Mouse (Mus musculus): ENCODE results near the gene Ranbp10.

The Ranbp10 gene

DNA sequence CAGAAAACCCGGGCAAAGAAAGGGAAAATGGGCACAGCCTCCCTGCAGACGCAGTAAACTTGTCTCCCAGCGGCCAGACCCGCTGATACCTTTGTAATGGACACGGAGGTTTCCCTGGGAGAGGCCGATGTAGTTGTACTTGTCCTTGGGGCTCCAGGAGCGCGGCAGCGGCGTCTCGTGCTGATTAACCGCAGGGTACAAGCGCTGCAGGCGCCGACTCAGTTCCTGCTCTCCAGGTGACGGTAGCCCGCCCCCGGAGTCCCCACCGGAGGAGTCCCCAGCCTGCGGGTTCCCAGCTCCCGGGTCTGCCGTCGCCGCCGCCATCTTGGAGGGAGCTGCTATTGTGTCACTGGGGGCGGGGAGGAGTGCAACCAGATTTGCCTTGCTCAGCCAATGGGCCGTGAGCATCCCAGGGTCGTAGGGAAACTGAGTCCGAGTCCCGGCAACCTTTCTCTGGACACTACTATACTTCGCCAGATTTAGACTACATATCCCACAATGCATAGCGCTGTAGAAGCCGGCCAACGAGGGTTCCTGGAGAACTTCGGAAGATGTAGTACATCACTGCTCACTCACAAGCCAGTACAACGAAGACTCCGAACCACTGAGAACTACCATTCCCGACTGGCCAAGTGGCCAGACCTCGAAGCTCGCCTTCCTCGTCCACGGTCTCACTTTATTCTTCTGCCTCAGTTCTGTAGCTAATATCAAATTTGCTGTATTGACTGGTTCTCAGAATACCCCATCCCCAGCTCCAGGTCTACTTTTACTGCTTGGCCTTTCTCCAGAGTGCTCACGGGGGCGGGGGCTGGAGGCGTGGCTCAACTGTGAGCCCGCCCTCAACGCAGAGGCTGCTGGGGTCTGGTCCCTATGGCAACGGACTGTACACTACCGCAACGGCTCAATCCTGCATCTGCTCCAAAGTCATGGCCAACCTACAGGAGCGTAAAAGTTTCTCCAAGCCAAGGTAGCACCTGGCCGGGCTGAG lies at the start of gene Ranbp10, which contains the start of gene Tsnaxip1:
Gene Ranbp10 (minus strand): TSS at position 490 of the 988 bp plus-strand sequence.
Gene Tsnaxip1 (plus strand): TSS at position 871 of the 988 bp plus-strand sequence.
- in situ Hi-C loops (cut with MboI, MseI) = no loop called here

- in situ Hi-C loops (cut with MboI, MseI) = no loop called here
Measured at GRCm38 (mm10) chr8:105874301-105874700, 47.2 kb upstream of the Ranbp10 start.

DNA sequence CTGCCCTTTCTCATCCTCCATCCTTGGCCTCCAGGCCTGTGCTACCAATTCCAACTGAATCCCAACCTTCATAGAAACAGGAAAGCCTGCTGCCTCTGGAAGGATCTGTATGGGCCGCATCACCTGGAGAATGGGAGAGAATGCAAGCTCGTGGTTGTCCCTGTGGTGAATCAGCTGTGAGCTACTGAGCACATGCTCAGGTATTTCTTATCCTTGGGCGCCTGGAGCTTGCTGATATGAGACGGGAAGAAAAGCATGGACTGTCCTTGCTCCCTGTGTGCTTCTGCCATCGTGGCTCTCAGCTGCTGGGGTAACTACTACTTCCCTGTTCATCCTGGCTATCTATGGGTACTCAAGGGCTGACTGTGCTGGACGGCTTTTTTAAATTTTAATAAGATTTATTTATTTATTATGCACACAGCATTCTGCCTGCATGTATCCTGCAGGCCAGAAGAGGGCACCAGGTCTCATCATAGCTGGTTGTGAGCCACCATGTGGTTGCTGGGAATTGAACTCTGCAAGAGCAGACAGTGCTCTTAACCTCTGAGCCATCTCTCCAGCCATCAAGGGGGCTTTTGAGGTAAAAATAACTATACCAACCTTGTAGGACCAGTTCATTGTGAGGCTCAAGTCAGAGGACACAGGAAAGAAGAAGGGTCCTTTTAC lies 39.3 kb upstream of the Ranbp10 start:
- in situ Hi-C loops (cut with MboI, MseI) = no loop called here

DNA sequence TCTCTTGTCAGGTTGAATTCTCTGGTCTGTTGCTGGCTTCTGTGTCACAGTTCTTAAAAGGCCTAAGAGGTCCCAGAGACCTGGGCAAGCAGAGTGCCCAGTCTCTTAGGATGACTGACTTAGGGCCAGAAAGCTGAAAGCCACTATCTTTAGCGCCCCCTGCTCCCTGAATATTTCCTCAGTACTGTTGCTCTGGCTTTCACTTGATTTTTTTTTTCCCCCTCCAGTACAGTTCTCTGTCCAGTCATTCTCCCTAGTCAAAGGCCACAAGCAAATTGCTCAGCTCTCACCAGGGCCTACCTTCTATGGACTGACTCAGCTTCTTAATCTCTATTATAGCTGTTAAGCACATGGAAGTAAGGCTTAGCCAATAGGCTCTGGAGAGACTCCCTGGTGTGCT lies 34.8 kb upstream of the Ranbp10 start:
- in situ Hi-C loops (cut with MboI, MseI) = no loop called here

GRCm38 (mm10) chr8:105860143-105860981 lies 33.2 kb upstream of the Ranbp10 start, which contains the start of gene Nutf2:
TSS of gene Nutf2 (plus strand) at chr8:105860580.
- in situ Hi-C loops (cut with MboI, MseI) = no loop called here

DNA sequence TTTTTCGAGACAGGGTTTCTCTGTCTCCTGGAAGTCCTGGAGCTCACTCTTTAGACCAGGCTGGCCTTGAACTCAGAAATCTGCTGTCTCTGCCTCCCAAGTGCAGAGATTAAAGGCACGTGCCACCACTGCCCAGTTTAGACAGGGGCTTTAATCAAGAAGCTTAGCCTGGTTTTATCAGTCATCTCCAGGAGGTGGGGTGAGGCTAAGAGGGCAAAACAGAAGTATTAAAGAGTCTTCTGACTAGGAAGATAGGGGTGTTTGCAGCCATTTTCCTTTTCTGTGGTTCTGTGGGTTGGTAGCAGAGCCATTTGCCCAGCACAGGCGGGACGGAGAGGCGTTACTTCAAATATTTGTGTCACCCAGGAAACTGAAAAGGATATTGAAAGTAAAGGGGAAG lies 32.2 kb upstream of the Ranbp10 start:
- in situ Hi-C loops (cut with MboI, MseI) = no loop called here

GRCm38 (mm10) chr8:105858495-105858894 lies 31.3 kb upstream of the Ranbp10 start:
- in situ Hi-C loops (cut with MboI, MseI) = no loop called here

DNA sequence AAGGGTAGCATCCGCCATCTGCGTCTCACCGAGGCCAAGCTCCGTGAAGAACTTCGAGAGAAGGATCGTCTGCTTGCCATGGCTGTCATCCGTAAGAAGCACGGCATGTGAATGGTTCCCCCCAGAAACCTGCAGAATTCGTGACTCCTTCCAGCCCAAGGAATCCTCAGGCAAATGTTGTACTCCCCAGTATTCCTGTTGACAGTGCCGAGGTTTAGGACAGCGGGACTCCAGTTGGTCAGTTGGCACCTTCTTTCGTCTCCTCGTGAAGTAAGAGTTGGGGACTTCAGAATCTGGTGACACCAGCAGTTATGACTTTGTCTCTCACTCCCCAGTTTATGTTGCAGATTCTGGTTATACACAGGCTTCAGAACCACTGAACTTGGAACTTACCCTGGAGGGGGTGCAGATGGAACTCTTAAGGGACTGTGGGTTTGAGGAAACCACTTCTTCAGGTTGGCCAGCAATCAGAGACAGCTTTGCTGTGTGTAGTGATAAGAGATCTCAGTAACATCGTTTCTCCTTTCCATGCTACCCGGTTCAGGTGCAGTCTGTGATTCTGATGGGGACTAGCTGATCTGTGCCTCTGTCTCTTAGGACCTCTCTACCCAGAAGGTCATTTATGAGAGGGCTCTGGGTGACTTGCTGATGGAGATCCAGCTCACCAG lies 29.2 kb upstream of the Ranbp10 start:
- in situ Hi-C loops (cut with MboI, MseI) = no loop called here

DNA sequence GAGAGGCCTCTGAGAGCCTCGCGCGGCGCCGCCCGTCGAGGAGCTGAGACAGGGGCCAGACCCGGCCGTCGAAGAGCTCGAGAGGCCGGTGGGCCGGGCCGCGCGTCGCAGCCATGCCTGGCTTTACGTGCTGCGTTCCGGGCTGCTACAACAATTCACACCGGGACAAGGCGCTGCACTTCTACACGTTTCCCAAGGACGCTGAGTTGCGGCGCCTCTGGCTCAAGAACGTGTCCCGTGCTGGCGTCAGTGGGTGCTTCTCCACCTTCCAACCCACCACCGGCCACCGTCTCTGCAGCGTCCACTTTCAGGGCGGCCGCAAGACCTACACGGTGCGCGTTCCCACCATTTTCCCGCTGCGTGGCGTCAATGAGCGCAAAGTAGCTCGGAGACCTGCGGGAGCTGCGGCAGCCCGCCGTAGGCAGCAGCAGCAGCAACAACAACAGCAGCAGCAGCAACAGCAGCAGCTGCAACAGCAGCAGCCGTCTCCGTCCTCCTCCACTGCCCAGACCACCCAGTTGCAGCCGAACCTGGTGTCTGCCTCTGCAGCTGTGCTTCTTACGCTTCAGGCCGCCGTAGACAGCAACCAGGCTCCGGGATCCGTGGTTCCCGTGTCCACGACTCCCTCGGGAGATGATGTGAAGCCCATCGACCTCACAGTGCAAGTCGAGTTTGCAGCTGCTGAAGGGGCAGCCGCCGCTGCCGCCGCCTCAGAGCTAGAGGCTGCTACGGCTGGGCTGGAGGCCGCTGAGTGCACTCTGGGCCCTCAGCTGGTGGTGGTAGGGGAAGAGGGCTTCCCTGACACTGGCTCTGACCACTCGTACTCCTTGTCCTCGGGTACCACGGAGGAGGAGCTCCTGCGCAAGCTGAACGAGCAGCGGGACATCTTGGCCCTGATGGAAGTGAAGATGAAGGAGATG lies 28.4 kb upstream of the Ranbp10 start:
- in situ Hi-C loops (cut with MboI, MseI) = no loop called here

DNA sequence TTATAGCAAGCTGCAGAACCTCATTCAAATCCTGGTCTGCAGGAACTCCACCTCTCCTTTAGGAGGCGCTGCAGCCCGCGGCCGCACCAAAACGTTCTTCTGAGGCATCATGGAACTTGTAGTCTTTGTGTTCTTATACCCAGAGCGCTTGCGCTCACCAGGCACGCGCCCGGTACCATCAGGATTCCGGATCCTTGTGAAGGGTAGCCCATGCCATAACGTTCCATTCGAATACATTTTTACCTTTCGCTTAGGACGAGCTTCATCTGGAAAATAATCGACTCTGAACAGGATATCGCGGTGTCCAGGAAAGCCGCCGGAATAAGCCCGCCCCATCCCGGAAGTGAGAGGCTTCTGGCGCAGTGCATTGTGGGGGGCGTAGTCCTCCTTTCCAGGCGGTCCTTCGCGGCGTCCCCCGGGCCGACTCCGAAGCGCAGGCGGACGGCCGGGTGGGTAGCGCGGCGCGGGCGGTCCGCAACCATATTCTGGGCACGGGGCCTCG lies 27.6 kb upstream of the Ranbp10 start, which contains the start of gene Thap11:
Gene Thap11 (plus strand): TSS at position 418 of the 502 bp plus-strand sequence.
- in situ Hi-C loops (cut with MboI, MseI) = no loop called here

DNA sequence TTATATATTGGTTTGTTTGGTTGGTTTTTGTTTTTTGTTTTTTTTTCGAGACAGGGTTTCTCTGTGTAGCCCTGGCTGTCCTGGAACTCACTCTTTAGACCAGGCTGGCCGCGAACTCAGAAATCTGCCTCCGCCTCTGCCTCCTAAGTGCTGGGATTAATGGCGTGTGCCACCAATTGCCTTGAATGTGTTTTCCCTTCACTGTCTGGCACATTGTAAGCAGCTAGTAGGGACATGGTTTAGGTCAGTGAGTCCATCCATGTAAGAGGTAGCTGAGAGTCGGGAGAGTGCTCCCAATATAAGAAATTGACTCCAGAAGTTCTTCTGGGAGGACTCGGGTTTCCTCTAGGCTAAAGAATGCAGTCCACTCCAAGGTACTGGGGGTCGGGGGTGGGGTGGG lies 27.2 kb upstream of the Ranbp10 start:
- in situ Hi-C loops (cut with MboI, MseI) = no loop called here

- in situ Hi-C loops (cut with MboI, MseI) = no loop called here
Measured at GRCm38 (mm10) chr8:105853178-105853577, 26.0 kb upstream of the Ranbp10 start, which contains the start of gene Cenpt. TSS of gene Cenpt (minus strand) at chr8:105853278.

GRCm38 (mm10) chr8:105852146-105852729 lies 25.1 kb upstream of the Ranbp10 start:
- in situ Hi-C loops (cut with MboI, MseI) = no loop called here

DNA sequence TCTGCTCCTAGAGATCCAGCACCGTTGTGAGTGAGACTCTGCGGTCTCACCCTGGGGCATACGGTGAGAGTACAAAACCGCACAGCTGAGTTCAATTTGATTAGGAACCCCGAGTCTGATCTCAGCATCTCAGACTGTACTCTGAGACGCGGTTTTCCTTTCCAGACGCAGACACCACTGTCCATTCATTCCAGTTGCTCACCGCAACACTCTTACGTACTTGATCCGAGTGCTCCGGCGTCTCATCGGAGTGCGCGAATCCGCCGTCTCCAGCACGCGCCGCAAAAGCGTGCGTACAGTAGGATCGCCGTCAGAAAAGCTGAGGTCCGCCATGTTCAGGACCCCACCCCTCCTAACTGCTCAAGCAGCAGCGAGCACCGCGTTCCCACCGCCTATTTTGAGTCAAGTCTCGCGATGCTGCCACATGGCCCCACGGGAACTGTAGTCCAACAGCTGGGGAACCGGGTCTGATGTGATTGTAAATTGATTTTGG lies 24.5 kb upstream of the Ranbp10 start:
- in situ Hi-C loops (cut with MboI, MseI) = no loop called here

- in situ Hi-C loops (cut with MboI, MseI) = no loop called here
Measured at GRCm38 (mm10) chr8:105850611-105851010, 23.5 kb upstream of the Ranbp10 start.

DNA sequence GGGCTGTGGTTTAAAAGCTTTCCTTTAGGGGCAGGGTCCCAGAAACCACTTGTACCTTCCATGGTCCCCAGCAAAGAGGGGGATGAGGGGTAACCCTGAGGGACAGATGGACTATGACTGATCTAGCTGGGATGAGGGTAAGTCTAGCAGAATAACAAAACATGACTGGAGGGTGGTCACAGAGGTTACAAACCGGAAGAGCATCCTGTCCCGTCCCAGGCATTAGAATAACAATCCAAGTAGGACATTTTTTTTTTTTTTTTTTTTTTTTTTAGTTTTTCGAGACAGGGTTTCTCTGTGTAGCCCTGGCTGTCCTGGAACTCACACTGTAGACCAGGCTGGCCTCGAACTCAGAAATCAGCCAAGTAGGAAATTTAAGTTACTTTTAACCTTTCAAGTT lies 22.9 kb upstream of the Ranbp10 start:
- in situ Hi-C loops (cut with MboI, MseI) = no loop called here

DNA sequence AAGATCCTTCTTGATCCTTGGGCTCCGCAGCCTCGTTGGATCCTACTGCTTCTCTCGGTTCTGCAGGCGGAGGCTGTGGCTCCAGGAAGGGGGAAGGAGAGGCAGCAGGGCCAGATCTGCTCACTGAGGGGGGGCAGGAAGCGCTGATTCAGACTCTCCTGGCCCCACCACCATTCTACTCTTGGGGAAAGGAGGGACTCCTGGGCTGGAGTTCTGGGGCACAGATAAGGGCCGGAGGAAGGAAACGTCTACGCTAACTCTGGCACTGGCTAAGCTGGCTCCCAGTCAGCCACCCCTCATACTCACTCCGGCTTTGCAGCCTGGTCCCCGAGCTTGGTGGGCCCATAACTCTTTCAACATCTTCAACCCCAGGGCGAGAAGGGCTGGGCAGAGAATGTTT lies 19.5 kb upstream of the Ranbp10 start:
- in situ Hi-C loops (cut with MboI, MseI) = loop anchor here in 1 of 2 experiments (10.0 kb wide), 1 partner anchor 1212 kb away; the partner anchor contains the start of gene Rrad

- in situ Hi-C loops (cut with MboI, MseI) = no loop called here
Measured at GRCm38 (mm10) chr8:105839209-105839608, 12.1 kb upstream of the Ranbp10 start.

GRCm38 (mm10) chr8:105836991-105837390 lies 9.8 kb upstream of the Ranbp10 start:
- in situ Hi-C loops (cut with MboI, MseI) = no loop called here

All from T-helper 17 cell (primary cell).